Mouse (Mus musculus) kidney, postnatal 36 days (tissue): Measurements from ENCODE around the gene Kif2a.
"Not testable (repeated sequence)": the region's sequence is repeated elsewhere in the genome, so short reads cannot be mapped to it uniquely, and the experiment has no call there.

Experiments
- DNase-seq, 2 experiments: peaks; one replicate each; pipeline ENCODE4 v3.0.0; 2021 to 2022; ENCODE audit warnings: mixed read lengths in 2 of 2

The Kif2a gene

DNA sequence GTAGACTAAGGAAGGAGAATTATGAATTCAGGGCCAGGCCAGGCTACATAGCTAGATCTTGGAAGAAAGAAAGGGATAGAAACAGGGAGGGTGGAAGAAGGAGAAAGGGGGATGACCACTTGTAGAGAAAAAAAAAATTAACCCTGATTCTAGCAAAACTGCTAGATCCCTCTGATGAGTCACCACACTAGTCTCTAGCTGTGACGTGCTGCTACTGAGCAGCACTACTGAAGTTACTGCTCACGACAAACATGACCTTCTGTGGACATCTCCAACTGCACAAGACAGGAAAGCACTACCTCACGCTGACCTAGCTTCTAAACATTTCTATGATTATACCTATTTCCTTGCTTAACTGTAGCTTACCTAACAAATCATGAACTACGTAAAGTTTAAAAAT, 93.6 kb downstream of the Kif2a start:
- DNase-seq: no peak

DNA sequence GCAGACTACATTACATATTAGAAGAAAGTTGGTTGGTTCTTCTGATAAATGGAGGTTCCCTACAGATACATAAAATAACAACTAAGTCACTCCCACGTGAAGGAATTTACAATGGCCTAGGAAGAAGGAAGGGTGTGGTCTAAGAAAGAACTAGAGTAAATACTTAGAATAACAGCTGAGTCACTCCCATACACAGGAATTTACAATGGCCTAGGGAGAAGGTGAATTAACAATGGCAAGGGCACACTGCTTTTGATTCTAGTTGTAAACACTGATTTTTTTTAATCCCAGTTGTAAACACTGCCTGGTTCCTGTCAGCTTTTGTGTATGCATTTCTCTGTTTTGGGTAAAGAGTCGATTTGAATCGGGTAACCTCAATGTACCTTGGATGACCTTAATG, 96.0 kb downstream of the Kif2a start:
- not testable (repeated sequence) for DNase-seq

DNA sequence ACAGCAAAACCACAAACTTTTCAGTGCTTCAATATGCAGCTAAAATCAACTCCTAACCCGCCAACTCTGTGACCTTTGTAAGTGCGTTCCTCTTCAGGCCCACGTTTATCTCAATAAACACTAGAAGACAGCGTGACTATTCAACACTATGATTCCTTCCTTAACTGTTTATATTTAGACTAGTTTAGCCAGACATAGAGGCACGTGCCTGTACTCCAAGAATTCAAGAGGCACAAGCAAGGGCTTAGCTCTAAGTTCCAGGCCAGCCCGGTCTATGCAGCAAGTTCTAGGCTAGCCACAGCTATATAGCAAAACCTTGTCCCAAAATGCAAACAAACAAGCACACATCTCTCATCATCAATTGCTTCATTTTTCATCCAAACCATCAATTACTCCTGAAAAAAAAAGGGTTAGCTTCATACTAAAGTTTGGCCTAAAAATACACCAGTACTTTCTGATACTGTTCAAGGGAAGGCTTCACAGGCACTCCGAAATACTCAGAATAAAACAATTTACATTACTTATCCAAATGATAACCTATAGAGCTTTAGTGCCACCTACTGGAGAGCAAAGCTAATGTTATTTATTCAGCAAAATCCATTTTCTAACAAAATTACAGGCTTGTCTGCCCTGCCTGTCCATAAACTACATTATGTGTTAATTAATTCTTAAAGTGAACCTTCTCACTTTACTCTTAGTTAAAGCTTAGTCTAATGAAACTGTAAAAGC, 103.4 kb downstream of the Kif2a start:
- peak in 1 of 2 experiments; percentile 24 for DNase-seq

DNA sequence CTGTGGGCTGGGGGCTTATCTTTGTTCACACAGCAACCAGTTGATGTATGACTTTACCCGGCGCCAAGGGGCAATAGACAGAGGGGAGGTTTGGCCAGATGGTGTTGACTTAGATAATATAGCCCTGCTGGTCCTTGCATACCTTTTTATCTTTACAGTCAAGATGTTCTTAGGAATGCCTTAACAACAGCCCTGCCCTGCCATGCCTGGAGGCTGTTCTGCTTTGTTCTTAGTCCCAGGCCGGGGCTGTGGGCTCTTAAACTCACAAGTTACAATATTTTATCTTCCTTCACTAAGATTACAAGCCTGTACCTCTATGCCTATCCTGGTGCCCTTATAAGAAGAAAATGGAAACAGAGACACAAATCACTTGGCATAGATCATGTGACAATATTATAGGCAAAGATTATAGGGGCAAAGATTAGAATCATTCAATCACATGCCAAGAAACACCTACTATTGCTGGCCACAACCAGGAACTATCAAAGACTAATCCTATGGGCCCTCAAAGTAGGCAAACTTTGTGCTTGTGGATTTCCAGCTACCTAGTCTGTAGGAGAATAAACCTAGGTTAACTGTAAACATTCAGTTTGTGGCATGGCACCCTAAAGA, 108.7 kb downstream of the Kif2a start:
- DNase-seq: no peak

DNA sequence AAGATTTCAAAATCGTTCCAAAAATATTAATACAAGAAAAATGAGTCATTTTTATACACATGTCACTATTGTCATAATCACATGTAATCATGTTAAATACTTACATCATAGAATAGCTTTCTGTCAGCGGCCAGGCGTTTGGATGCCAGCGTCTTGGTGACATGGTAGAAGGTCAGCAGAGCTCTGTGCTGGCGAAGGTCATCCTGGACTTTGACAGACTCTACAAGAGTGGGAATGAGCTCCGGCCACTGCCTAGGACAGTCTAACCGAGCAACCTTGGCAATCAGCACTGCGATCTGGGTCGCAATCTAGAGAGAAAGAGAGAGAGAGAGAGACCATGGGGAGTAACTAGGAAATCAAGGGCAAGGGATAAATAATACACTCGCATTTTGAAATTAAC, 111.8 kb downstream of the Kif2a start:
- no peak for DNase-seq
